Mouse (Mus musculus) gastrocnemius, postnatal 36 days (tissue): Measurements from ENCODE around the gene Cabp5. TPM values are rescaled to one million over a fixed set of nuclear protein-coding genes. Genes with fewer than 3 reads are reported as not detected.
"Not testable (repeated sequence)": the region's sequence is repeated elsewhere in the genome, so short reads cannot be mapped to it uniquely, and the experiment has no call there.

Experiments used
- DNase-seq, 2 experiments: peaks; one replicate each; pipeline ENCODE4 v3.0.0; 2022
- intact Hi-C: fragments of 180-260 bp; cut with DNase I; formaldehyde crosslinking; loops from one replicate; pipeline ENCODE4 v1.15.1; 2025
- long read RNA-seq, 2 experiments: library from polyadenylated mRNA; stranded (forward); transcript quantifications; one replicate each; pipeline ENCODE4 v2.0.0; 2021
- total RNA-seq, 2 experiments: library from RNA; stranded (reverse); gene quantifications; 2 replicates each; pipeline ENCODE4 v1.2.3; 2021

Gene Cabp5
- total RNA-seq = not detected
- long read RNA-seq, experiment 1 = 0 reads
- long read RNA-seq, experiment 2 = 0 reads

DNA sequence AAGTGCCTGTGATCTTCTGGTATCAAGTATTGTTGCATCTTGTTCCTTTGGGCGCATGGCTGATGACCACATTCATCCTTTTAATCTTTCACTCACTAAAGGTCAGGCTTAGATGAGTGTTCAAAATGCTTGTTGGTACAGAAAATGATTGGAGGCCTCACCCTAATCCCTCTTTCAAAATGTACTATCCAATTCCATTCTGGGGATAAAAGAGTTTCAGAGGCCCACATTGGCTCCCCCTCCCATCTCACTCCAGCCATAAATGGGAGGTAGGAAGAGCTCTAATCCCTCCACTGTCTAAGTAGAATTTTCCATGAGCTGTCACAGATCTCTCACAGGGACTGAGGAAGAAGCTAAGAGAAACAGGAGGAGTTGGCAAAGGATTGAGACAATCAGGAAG is at the start of gene Cabp5:
TSS of gene Cabp5 (plus strand) at position 301 of the 400 bp plus-strand sequence.
- no peak for DNase-seq
- intact Hi-C loops = no loop called here

DNA sequence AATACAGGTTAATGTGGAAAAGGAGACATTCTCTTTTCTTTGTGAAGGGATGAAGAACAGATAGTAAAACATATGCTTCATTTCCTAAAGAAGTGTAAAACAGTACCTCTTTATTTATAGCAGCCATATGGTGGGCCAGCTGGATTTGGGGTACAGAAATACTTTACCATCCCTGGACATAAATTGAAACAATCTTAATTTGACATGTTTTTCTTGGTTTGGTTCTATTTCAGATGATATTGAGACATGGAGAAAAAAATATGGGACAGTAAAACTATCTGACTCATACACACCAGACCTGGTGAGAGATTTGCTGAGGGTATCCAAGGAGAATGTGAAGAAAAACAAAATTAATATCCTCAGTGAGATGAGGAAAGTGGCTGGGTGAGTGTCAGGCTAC is 42.0 kb upstream of the Cabp5 start:
- intact Hi-C loops = no loop called here
- no peak for DNase-seq

DNA sequence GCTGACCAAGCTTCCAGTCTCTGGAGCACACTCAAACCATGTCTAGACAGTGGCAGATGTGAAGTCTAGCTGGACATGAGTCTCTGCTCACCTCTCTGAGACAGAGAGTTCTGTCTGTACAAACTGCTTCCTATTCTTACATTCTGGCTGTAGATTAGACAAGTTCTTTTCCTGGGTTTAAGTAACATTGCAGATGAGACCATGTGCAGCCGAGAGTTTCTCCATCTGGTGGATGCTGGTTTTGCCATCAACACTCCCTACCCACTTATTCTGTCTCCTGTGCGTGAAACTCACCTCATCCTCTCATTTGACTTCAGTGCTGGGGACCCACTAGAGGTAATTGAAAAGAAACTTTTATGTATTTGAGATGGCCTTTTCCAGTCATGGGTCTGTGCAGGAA is 17.3 kb upstream of the Cabp5 start:
- intact Hi-C loops = no loop called here
- DNase-seq = no peak

DNA sequence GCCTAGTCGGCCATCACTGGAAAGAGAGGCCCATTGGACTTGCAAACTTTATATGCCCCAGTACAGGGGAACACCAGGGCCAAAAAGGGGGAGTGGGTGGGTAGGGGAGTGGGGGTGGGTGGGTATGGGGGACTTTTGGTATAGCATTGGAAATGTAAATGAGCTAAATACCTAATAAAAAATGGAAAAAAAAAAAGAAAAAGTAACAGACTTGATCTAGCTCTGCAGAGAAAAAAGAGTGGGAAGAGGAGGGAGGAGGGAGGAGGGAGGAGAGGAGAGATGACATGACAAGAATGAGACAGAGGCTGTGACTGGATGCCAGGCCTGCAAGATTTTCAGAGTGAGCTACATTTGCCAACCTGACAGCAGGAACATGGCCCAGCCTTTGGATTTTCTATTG is 52.6 kb downstream of the Cabp5 start, which contains the start of gene Bsph1:
TSS of gene Bsph1 (plus strand) at position 301 of the 400 bp plus-strand sequence.
- intact Hi-C loops, DNase-seq: not testable (repeated sequence)

Other genes starting within 250 kb of the Cabp5 start
- under 1 TPM in 1 of 2 experiments, not detected in 1; 0.13 TPM for gene Vmn1r88, start 238.6 kb upstream of the Cabp5 start, total RNA-seq
- gene Vmn1r89, start 185.1 kb upstream of the Cabp5 start, total RNA-seq = not detected
- gene Lig1, start 120.8 kb upstream of the Cabp5 start, total RNA-seq = 1 to 10 TPM; 1.6 to 1.7 TPM
- gene Zswim9, start 119.4 kb upstream of the Cabp5 start, total RNA-seq = 1 to 10 TPM; 9.0 to 9.8 TPM
- under 1 TPM; 0.08 to 0.12 TPM for gene Pla2g4c, start 73.5 kb upstream of the Cabp5 start, total RNA-seq
- not detected for gene Bsph1, start 52.7 kb downstream of the Cabp5 start, total RNA-seq
- not detected for gene Bsph2, start 172.9 kb downstream of the Cabp5 start, total RNA-seq
- not detected for gene Sult2a5, start 225.8 kb downstream of the Cabp5 start, total RNA-seq